Mouse (Mus musculus) kidney, adult 11 months (tissue): ENCODE data around the gene Arrb1.

Source experiments
- DNase-seq: peaks from one replicate; pipeline ENCODE4 v3.0.0; 2022

Gene Arrb1

DNA sequence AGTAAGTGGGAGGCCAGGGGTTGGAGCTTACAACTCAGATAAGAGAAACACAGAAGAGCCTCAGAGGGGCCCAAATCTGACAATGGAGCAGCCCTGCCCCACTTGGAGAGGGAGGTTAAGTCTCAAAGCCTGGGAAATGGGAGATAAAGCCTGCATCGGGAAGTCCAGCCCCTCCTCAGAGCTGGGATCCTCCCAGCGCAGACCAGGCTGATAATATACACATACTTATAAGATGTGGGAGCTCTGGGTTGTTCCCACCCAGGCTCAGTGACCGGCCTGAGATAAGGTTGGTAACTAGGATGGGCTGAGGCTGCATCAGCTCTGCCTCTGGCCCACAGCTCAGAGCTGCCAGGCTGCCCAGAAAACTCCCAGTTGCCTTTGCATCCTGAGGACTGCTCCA lies 106.8 kb downstream of the Arrb1 start:
- DNase-seq, result no peak

DNA sequence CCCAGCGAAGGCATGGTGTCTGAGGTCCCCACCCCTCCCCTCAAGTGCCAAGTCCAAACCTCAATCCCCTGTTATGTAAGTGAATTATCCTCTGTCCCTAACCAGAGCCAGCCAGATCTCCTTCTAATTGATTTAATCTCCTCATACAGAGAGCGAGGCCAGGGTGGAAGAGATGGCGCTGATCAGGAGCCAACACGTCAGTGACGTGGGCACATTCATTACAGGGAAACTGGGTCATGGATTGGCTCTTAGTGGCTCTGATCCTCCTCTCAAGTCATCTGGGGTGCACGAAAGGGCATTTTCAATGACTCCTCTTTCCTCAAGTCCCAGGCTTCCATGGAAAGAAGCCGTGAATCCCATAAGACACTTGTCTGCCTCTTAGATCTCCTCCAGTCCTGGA lies 109.4 kb downstream of the Arrb1 start:
- DNase-seq, result no peak

DNA sequence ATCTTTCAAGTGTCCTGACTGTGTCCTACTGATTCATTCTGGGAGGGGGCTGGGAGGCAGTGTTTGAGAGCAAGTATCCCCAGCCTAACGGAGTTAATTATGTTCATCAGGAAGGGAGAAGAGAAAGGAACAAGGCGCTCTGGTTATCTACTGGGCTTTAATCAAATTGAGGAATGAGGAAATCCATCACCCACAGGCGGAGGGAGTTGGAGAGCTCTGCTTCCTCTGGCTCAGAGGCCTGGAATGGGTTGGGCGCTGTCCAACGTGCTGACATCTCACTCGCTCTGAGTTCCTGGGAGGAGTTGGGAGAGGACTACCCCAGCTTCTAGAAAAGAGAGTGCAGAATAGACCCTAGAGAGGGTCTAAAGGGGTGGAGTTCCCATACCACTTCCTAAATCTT lies 113.4 kb downstream of the Arrb1 start:
- DNase-seq, result no peak

GRCm38 (mm10) chr7:99649585-99649984 lies 114.3 kb downstream of the Arrb1 start:
- no peak for DNase-seq

DNA sequence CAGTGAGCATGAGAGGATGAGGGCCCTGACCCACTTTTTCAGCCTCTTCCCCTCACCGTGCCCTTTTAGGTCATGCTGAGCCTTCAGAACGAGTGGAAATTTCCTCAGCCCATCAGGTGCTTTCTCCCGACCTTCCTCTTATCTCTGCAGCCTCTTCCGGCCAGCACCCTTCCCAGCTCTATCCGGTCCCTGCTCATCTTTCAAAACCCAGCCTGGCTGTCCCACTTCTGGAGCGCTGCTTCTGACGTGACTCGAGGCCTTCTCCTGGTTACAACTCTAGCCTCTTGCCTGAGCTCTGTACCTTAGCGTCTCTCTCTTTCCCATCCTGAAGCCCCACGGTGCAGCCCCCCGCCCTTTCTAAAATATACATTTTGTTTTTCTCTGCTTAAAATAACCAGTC lies 119.0 kb downstream of the Arrb1 start:
- DNase-seq, result no peak
